Mouse (Mus musculus): Measurements from ENCODE around the gene Ccr8.

Ccr8 gene

DNA sequence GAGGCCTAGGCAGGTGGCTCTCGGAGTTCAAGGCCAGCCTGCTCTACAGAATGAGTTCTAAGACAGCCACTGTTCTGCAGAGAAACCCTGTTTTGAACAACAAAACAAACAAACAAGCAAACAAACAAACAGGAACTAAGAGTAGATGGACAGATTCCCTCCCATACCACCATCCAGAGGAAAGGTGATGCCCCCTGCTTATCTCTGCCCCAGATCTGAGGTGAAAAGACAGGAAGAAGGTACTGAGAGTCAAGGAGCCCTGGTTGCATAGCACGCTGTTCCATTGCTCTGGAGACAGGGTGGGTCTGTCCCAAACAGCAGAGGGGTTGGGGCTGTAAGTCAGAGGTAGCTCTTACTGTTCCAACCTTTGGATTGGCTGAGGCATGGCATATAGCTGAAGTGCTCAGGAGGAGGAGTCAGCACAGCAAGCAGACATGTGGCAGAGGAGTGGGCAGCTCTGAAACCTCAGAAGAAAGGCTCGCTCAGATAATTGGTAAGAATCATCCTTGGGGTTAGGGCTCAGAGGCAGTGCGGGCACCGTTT, at the start of gene Ccr8:
Gene Ccr8 (plus strand): TSS at position 419 of the 543 bp plus-strand sequence.
- DNase-seq: no peak

DNA sequence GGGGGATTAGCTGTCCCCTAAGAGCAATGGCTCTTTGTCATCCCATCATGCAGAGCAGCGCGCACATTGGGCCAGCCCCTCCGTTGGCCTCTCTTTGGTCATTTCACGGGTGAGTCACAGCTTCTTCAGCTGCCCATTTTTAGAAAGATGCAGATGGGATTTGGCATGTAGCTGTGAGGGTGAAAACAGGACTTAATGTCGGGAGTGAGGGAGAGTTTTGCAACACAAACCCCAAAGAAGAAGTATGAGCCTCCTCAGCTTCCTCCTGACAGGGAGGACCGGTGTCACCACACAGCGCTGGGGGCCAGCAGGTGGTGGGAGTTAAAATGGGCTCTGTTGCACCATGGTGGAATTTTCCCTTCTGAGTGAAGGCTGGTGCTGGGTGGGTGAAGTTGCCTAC, 48.8 kb upstream of the Ccr8 start:
- DNase-seq: no peak

DNA sequence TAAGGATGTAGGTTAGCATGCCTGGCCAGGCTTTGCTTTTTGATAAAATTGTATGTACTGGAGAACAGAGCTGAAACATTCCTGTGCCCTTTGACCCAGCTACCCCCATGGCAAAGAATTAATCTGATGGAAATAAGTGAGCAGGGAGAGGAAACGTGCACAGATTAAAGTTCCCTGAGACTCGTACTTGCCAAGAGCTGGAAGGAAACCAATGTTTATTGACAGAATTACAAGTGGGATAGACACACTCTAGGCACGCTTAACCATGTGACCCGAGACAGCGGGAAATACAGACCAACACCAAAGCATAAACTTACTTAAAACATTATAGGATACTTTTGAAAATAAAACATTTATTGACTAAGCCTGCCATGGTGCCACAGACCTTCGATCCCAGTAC, 43.4 kb upstream of the Ccr8 start:
- DNase-seq: no peak

DNA sequence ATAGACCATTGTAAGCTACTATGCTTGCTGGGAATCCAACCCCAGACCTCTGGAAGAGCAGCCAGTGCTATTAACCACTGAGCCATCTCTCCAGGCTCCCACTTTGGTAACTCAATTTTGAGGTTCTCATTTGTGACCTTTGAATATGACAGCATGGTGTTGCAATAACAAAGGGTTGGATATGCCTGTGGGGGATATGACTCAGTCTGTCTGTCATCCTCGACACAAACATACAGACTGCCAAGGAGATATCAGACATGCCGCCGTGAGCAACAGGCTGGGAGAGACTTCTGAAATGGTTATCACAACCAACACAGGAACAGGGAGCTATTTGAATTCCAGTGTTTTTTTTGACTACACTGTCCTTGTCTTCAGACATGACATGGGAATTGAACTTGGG, 42.5 kb upstream of the Ccr8 start:
- DNase-seq: no peak

DNA sequence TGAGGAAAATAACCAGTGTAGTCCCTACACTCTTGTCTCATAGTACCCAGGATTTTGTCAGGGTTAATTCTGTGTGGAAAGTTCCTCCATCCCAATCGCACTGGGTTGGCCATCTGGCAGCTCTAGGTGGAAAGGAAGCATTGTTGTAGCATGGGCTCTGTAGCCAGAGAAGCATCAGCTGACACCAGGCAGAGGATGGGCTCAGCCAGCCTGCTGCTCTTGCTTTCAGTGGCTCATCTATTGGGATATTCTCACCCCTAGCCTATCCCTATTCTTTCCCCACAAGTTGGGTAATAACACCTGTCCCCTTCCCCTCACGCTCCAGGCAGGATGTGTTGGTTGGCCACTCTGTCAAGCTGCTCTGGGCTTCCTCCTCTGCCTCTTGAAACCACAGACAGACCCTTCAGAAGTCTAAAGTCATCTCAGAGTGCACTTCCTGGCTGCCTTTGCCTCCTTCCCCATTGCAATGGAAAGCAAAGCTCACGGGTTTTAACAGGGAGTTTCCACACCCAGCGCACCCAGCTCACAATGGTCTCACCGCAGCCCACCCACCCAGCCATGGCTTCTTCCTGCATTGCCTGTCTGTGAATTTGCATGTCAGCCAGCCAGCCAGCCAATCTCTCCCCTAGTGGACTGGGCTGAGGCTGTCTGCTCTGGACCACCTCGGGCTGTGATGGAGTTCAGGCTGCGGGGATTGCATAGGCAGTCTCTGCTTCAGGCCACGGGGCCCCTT, 37.2 kb upstream of the Ccr8 start:
- DNase-seq: no peak

DNA sequence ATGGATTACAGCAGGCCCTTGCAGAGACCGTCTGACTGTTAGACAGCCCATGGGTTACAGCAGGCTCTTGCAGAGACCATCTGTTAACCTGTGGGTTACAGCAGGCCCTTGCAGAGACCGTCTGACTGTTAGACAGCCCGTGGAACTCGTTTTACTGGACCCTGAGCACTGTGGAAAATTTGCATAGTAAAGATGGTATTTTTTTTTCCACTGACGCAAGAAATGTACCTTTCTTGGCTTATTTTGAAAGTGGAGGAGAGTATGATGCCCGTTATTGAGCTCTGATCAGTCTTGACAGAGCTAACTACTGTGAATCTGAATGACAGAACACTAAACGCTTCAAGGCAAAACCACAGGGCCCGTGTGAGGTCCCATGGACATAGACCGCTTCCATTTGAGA, 35.7 kb upstream of the Ccr8 start:
- no peak for DNase-seq

DNA sequence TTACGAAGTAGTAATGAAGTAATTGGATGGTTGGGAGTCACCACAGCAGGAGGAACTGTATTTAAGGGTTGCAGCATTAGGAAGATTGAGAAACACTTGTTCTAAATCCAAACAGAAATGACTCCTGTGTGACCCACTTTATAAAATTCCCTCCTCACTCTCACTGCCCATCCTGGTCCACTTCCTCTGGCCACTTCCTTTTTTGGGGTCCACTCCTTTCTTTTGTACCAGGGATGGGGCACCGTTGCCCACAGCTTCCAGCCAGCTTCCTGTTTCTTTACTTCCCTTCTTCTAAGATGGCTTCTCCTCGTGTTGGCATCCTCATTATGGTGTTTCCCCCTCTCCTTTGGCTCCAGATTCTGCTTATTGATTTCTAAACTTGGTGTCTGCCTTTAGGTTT, 33.2 kb upstream of the Ccr8 start:
- DNase-seq: no peak

DNA sequence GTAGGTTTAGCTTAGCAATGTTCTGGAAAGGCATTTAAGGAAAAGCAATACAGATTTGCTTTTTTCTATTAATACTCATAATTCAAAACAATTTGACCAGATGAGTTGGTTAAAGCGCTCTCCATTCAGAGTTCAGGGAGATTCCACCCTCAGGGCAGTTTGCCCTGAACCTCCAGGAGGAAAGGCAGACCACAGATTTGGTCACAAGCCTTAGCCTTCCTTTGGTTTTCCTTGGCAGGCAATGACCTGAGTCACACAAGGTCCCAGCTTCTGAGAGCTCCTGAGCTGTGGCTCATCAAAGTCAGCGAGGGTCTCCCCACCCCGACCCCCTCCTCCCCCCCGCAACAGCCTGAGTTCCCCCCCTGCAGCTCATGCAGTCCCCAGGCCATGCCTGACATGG, 27.6 kb upstream of the Ccr8 start:
- DNase-seq: no peak

DNA sequence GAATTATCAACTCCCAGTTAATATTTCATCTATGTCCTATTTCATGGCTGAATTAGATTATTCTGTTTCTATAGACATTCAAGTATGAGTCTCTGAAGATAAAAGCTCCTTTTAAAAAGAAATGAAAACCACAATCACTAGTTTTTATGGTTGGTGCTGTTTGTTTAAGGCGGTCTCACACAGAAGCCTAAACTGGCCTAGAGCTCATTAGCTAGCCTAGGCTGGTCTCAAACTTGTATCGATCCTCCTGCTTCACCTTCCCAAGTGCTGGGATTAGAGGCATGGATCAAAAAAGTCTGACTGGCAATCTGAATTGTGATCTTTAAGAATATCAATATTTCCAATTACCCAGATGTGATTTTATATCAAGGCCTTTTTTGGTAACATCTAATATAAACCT, 24.3 kb upstream of the Ccr8 start:
- no peak for DNase-seq

DNA sequence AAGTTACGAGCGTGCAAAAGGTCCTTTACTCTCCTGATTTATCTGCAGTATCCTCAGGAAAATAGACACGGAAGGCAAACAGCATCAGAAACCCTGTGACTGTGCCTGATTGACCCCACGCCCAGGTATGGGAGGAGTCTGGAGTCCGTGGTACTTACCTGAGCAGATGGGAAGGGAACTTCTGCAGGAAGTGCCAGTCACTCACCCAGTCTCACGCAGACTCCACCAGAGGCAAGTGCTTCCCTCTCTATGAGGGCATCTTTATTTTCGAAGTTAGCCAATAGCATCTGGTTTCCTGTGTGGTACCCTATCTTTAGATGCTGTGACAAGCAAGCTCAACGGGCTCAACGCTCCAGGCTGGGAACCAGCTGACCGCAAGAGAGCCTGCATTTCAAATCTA, 23.9 kb upstream of the Ccr8 start:
- DNase-seq: no peak

DNA sequence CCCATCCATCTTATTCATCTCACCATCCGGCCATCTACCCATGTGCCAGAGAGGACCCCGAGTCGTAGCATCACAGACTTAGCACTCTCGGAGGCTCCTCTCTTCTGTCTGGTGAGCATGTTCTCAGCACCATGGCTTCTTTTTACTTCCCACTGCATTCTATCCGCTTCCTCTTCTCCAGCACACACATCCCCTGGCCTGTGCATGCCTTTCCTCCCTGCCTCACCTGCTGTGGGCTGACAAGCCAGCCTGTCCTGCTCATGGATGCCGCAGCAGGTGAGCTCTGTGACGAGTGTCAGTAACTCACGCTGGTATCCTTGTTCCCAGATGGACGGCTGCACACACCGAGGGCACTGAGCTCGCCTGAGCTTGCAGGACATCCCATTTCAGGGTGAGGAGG, 22.1 kb upstream of the Ccr8 start, which contains the start of gene Cx3cr1:
Gene Cx3cr1 (minus strand): TSS at position 101 of the 400 bp plus-strand sequence.
- no peak for DNase-seq

DNA sequence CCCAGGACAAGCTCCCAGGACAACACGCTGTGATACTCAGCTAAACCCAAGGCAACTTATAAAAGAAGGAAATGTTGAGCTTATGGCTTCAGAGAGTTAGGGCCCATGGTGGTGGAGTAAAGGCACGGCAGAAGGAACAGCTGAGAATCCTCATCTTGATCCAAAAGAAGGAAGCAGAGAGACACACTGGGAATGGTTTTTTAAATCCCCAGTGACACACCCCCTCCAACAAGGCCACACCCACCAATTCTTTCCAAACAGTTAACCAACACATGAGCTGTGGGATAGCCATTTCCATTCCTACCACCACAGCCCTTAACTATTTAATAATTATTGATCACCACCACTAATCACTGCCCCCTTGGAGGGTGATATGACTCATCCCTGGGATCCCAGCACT, 20.7 kb upstream of the Ccr8 start:
- no peak for DNase-seq

DNA sequence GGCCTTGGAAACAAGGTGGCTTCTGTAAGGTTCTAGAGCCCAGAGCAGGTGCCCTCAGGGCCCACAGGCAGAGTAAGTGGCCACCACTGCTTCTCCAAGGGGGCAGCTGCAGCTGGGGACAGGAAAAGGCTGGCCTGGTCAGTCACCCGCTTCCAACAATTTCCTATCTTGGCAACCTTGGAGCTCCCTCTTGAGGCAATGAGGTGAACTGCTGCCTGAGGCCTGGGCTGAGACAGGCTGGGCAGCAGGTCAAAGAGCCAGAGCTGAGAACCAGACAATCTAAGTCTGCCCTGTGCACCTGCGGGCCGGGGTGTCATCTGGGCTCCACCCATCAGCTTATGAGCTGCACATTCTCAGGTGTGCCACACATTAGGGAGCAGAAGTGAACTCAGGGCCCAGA, 18.7 kb upstream of the Ccr8 start:
- peak; percentile 82 to 90 for DNase-seq

DNA sequence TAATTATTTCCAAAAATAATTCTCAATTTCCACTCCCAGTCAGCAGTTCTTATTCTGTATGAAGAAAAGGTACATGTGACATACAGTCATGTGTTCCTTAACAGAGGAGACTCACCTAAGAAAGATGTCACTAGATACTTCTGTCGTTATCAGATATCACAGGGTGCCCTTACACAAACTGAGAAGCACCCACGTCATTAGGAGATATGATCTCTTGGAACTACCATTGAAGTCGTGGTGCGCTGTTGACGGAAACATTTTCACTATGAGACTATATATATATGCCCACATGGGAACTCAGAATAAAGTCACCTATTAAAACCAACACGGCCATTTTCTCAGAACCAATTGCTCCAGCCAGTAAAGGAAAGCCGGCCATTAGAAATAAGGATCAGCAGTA, 17.4 kb upstream of the Ccr8 start:
- DNase-seq: no peak

DNA sequence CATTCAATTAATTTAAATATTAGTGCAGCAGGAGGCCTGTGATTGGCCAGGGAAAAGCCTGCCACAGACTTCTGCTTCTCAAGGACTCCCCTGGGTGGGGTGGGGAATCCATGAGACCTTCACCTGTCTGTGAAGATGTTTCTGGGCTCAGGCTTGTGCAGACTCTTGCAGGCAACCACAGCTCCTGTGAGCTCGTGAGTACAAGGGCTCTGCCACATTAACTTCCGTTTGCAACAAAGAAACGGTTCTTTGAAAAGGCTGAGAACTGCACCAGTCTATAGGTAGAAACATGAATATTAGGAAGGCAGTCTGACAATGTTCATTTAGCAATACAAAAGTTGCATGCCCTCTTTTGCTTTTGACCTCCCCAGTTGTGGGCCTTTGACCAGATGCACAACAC, 13.7 kb upstream of the Ccr8 start:
- DNase-seq: no peak

DNA sequence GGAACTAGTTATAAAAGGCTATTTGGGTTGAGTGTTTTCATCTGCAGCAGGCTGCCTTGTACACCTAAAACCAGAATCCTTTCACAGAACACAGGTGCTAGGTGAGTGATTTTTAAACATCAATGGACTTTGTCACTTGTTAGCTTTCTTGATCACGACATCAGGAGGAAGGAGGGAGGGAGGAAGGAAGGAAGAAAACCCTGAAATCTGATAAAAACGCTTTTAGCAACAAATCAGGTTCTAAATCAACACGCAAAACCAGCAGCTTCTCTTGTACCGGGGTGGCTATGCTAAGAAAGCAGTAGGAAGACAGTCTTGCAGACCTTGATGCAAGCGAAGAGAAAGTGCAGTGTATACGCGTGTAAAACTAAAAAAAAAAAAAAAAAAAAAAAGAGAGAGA, 12.0 kb upstream of the Ccr8 start:
- no peak for DNase-seq

DNA sequence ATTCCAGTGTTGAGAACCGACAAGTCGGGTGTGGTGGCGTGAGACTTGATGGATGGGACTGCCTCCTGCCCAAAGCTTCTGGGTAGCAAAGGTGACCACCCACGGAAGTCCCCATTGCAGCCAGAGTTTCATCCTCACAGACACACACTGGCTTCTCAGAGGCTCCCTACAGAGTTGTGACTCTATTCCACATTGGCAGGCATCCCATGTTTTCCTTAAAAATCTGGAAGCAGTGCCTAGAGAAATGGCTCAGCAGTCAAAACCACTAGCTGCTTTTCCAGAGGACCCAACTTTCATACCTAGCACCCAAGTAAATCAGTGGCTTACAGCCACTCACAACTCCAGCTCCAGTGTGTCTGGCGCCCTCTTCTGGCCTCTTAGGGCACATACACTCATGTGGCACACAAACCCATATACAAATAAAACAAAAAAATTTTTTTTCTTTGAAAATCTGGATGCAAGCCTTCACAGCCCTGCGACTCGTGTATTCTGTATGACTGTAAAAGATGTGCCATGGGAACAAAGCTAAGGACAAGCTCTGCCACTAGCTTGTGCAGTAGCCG, 11.3 kb upstream of the Ccr8 start:
- DNase-seq: no peak

DNA sequence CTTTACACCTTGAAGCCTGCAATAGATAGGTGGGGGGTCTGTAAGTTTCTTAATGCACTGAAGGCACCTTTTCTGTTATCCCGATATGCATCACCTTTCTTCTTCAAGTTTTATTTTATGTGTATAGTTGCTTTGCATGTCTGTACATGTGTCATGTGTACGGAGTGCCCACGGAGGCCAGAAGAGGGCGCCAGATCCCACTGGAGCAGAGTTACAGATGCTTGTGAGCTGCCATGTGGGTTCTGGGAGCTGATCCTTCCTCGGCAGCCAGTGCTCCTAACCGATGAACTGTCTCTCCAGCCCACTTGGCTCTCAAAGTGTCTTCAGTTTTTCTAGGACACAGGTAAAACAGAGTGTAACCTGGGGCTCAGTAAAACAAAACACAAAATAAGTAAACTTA, 10.7 kb upstream of the Ccr8 start:
- DNase-seq: no peak

DNA sequence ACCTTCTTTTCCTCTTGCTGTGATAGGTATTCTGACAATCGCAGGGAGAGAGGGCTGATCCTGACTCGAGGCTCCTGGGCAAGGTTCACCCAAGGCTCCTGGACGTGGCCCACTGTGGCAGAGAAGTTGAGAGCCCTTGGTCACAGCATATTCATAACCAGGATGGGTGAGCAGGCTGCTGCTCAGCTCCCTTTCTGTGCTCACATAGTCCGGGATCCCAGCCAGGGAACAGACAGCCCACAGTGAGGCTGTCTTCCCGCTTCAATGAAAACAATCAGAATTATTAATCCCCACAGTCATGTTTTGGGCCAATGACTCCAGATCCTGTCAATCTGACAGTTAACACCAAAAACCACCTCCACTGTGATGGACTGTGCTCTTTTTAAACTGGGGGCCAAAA, 9.9 kb upstream of the Ccr8 start:
- no peak for DNase-seq

DNA sequence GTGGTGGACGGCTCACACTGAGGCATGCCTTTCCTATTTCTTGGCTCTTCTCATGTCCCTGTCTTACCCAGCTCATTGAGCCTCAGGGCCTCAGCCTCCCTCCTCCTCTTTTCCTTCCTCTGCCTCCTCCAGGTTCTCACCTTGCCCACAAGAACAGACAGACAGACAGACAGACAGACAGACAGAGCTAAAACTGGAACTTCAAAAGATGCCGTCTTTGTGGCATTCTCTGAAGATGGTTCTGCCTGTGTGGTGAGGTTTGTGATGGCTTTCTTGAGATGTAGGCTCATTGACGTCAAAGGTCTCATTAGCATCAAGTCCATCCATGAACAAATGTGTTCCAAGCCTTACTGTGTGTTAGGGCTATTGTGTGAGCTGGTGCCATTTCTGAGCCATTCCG, 9.2 kb upstream of the Ccr8 start:
- DNase-seq: no peak

DNA sequence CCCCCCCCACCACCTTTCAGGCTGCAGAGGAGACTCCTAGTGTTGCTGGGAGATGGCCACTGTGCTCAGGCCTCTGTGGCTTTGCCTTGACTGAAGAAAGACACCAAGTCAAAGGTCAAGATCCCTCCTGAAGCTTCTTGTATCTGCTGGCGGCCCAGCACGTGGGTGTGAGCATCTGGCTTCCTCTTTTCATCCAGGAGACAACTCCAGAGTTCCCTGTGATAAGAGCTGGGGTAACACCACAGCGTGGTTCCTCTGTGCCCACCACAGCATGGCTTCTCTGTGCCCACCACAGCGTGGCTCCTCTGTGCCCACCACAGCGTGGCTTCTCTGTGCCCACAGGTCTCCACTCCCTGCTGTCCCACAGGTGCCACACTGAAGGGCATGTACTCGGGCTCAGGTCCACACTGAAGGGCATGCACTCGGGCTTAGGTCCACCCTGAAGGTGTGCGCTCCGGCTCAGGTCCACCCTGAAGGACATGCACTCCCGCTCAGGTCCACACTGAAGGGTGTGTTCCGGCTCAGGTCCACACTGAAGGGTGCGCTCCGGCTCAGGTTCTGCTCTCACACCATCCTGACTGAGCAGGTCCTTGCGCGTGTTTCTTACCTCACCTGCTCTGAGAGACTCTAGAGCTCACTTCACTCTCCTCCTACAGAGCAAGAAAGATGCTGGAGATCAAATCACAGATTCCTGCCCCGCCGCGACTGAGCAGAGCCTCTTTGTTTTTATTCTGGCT, 8.6 kb upstream of the Ccr8 start:
- no peak for DNase-seq

DNA sequence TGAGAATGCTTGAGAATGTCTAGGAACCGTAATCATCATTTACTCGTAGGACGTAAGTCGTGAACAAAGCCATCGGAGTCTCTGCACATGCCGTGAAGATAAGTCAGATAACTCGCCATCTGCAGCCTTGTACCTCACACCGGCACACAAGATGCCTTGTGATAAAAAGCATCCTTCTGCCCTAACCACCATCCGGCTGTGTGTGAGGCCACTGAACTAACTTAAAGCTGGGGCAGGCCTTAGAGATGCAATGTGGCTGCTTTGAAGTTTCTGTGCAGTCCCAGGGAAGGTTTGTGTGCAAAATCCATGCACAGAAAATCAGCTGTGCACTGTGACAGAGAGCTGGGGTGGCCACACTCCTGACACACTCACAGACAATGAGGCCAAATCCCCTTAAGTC, 7.5 kb upstream of the Ccr8 start:
- DNase-seq: no peak

DNA sequence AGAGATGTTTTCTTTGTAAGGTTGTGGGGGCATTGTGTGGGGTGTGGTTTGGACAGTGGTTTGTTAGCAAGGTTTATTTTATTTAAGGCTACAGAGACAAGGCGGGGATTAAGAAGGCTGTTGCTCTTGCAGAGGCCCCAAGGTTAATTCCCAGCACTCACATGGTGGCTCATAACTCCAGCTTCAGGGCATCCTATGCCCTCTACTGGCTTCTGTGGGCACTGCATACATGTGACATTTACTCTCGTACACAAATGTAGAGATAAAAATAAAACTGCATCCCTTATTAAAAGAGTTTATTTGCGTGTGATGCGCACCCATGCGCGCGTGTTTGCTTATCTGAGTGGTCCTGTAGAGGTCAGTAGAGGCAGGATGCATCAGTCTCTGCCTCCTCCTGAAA, 2.8 kb upstream of the Ccr8 start:
- no peak for DNase-seq

DNA sequence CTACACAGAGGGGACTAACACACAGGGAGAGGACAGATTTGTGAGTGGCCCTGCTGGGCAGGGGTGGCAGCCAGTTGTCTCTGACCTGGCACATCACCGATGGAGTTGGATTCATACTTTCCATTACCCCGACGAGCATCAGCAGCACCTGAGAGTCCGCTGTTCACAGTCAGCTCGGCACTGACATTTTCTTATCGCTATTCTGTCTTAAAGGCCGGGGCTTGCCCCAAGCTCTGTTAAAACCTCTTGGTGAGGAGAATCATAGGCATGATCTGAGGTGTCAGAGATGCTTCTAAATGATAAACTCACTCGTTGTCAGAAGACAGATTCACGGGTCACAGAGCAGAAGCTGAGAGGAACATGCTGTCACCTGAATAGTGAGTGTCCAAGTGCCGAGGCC, 828 bp upstream of the Ccr8 start:
- DNase-seq: no peak
